Mouse (Mus musculus): ENCODE data around the gene Atpif1. TPM values are rescaled to one million over a fixed set of nuclear protein-coding genes. Genes with fewer than 3 reads are reported as not detected.

The Atpif1 gene
- polyA plus RNA-seq, 1 experiment from 2014 or later, result 799 TPM

DNA sequence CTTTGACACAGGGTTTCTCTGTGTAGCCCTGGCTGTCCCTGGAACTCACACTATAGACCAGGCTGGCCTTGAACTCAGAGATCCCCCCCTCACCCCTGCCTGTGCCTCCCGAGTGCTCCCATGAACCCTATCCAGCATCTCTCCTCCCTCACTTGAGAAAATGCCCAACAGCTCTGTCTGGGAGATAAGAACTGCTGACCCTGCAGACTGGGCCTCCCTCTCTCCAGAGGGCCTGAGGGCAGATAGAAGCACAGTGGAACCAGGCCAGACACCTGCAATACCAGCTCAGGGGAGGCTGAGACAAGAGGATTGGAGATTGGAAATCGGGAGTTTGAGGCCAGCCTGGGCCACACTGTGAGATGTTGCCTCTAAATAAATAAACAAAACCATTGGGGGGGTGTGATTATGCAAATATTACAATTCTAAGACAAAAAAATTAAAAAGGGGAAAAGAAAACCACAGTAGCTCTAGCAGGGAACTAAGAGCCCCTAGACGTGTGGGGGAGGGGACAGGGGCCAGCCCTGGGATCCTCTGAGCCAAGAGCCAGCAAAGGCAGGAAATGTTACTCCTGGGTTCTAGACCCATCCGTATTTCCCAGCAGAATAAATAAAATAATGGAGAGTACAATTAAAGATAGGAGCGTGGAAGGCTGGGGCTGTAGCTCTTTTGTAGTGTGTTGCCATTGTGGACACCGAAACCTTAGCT, 28.3 kb downstream of the Atpif1 start:
- Histone ChIP-seq H3K4me1 (peaks cover 11% of the 10 kb centered on the region), H3K9ac (no peak overlapping the region), H3K27me3 (no peaks in the 10 kb centered on the region), H3K9me3 (no peaks in the 10 kb centered on the region), H3K4me2 (no peak overlapping the region), H3K27ac (no peak overlapping the region), H3K36me3 (no peaks in the 10 kb centered on the region; the same call in 1 of the 2 replicates), H3K4me3 (no peak overlapping the region)
- 68% methylated on average over 6 of the region's 6 CpGs for WGBS
- ATAC-seq (ENCODE audit: insufficient number of reproducible peaks, low FRiP score, low TSS enrichment, low read depth), result no peak

DNA sequence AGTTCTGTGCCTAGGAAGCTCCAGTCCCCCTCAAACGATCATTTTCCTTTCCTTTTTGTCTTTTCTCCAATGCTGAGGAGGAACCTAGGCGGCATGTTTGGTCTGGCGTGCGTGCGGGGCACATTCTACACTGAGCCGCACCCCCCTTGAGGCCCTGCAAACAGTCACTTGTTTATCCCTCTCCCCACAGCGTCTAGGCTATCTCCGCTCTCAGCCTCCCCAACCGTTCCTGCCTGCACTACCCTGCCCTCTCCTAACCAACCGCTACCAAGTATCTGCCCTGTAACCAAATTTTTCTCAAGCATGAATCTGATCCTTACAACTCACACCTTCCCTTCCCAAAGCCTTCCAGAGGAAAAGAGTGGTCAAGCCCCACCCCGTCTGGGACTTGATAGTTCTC, 30.1 kb downstream of the Atpif1 start:
- Histone ChIP-seq H3K27me3 (no peaks in the 10 kb centered on the region), H3K36me3 (peaks cover 8% of the 10 kb centered on the region), H3K4me3 (no peak overlapping the region), H3K9me3 (no peaks in the 10 kb centered on the region), H3K9ac (no peak overlapping the region), H3K27ac (no peak overlapping the region), H3K4me2 (no peak overlapping the region), H3K4me1 (peaks cover 2% of the 10 kb centered on the region; the same call in 1 of the 2 replicates)
- 83% methylated on average over 11 of the region's 11 CpGs for WGBS
- no peak for ATAC-seq (ENCODE audit: insufficient number of reproducible peaks, low FRiP score, low TSS enrichment, low read depth)

DNA sequence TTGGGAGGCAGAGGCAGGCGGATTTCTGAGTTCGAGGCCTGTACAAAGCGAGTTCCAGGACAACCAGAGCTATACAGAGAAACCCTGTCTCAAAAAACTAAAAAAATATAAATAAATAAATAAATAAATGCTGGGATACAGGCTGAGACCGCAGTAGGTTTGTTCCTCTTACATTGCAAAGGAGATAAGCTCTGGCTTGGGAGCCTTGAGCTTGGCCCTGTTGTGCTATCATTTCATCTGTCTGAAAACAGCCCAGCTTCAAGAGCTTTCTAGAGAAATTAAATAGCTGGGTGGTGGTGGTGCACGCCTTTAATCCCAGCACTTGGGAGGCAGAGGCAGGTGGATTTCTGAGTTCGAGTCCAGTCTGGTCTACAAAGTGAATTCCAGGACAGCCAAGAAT, 31.8 kb downstream of the Atpif1 start:
- H3K36me3 ChIP-seq, result peaks cover 25% of the 10 kb centered on the region
- no peaks in the 10 kb centered on the region for H3K27me3 ChIP-seq
- no peak overlapping the region for H3K4me2 ChIP-seq
- H3K4me3 ChIP-seq, result no peak overlapping the region
- no peak for ATAC-seq (ENCODE audit: insufficient number of reproducible peaks, low FRiP score, low TSS enrichment, low read depth)
- H3K4me1 ChIP-seq, result peaks cover 2% of the 10 kb centered on the region; the same call in 1 of the 2 replicates
- H3K9me3 ChIP-seq, result no peaks in the 10 kb centered on the region
- H3K27ac ChIP-seq, result no peak overlapping the region
- H3K9ac ChIP-seq, result no peak overlapping the region
- 92% methylated on average over 6 of the region's 6 CpGs for WGBS

DNA sequence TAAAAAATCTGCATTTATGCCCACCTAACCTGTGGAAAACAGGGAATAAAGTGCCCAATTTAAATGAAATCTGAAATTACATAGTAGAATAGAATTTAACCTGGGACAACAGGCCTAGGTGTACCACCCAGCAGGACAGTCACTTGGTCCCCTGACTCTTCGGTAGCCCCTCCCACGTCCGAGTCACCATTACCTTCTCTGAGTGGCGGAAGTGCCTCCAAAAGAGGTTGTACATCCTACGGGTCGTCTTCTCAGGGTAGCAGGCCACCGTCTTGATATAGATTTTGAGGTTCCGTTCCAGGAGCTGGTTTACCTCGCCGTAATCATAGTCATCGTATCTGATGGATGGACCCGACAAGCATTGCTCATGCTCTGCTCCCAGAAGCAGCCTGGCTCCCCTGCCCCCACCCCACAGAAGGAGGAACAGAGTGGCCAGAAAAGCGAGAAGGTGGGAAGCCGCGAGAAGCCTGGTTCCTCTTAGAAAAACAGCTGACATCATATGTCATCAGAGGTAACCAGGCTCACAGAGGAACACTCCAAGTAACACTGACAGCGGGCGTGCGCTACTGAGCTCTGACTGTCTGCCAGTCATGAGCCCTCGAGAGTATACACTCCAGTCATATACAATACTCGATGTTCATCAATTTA, 39.1 kb downstream of the Atpif1 start:
- H3K4me2 ChIP-seq, result no peak overlapping the region
- H3K27me3 ChIP-seq, result no peaks in the 10 kb centered on the region
- 81% methylated on average over 20 of the region's 20 CpGs for WGBS
- H3K36me3 ChIP-seq, result peaks cover 47% of the 10 kb centered on the region
- ATAC-seq (ENCODE audit: insufficient number of reproducible peaks, low FRiP score, low TSS enrichment, low read depth), result no peak
- H3K9ac ChIP-seq, result no peak overlapping the region
- 0 out of 2 replicates have a peak, but pooled peaks cover under 1% of the 10 kb centered on the region for H3K4me1 ChIP-seq
- H3K4me3 ChIP-seq, result no peak overlapping the region
- no peak overlapping the region for H3K27ac ChIP-seq
- no peaks in the 10 kb centered on the region for H3K9me3 ChIP-seq

DNA sequence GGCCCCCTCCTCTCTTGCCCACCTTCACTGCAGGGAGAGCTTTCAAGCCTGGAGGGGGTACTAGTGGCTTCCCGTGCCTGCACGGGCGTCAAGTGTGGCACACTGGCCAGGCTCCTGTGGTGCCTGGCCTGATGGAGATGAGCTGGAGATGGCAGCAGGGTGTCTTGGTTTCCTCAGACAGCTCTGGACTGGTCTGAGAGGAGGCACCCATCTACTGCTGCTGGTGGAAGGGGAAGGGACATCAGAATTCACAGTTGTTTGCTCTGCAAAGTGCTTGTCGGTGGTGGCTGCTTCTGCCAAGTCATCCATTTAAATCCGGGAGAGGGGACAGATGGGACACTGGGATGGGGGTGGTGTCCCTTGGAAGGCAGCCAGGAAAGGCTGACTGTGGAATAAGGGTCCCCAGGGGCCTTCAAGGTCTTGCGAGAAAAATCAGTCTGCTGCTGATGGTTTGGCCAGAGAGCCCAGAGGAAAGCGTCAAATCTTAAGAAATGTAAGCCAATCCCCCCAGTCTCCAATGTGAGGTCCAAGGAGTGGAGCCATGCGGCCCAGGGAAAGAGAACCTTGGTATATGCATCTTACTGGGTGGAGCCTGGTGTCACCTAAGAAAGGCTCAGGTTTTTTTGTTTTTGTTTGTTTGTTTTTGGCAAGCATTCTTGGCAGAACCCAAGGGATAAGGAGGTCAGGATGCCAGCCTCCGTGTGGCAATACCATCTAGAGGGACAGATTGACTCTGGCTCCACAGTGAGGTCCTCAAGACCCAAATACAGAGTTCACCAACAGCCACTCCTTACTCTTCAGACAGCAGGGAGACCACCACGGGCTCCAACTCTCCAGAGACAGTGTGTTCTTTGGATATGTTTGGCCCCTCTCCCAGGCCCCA, 41.0 kb downstream of the Atpif1 start:
- Histone ChIP-seq H3K9ac (no peak overlapping the region), H3K4me3 (no peak overlapping the region), H3K27ac (no peak overlapping the region), H3K4me2 (no peak overlapping the region), H3K36me3 (peaks cover 30% of the 10 kb centered on the region), H3K9me3 (no peaks in the 10 kb centered on the region), H3K27me3 (no peaks in the 10 kb centered on the region), H3K4me1 (0 out of 2 replicates have a peak, but pooled peaks cover 3% of the 10 kb centered on the region)
- ATAC-seq (ENCODE audit: insufficient number of reproducible peaks, low FRiP score, low TSS enrichment, low read depth), result no peak
- 68% methylated on average over 10 of the region's 10 CpGs for WGBS

DNA sequence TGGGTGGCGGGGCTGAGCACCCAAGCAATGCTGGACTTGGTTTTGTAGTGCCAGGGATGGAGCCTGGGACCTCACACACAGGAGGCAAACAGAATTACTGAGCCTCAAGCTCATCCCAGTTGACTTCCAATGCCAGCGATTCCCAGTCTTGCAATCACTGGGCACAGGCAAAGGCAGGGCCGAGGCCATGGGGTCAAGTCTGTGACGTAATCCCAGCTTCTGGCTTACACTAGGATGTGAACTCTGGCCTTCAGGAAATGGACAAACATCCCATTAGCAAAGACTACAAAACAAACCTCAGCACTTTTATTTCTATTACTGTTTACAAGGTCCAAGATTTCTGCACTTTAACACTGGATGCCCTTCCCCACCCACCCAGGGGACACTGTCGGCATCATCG, 41.7 kb downstream of the Atpif1 start:
- no peak for ATAC-seq (ENCODE audit: insufficient number of reproducible peaks, low FRiP score, low TSS enrichment, low read depth)
- peaks cover 24% of the 10 kb centered on the region for H3K36me3 ChIP-seq
- H3K4me3 ChIP-seq, result no peak overlapping the region
- no peaks in the 10 kb centered on the region for H3K27me3 ChIP-seq
- no peak overlapping the region for H3K27ac ChIP-seq
- 81% methylated on average over 6 of the region's 6 CpGs for WGBS
- no peaks in the 10 kb centered on the region for H3K9me3 ChIP-seq
- H3K9ac ChIP-seq, result no peak overlapping the region
- H3K4me1 ChIP-seq, result 0 out of 2 replicates have a peak, but pooled peaks cover 3% of the 10 kb centered on the region
- H3K4me2 ChIP-seq, result no peak overlapping the region

DNA sequence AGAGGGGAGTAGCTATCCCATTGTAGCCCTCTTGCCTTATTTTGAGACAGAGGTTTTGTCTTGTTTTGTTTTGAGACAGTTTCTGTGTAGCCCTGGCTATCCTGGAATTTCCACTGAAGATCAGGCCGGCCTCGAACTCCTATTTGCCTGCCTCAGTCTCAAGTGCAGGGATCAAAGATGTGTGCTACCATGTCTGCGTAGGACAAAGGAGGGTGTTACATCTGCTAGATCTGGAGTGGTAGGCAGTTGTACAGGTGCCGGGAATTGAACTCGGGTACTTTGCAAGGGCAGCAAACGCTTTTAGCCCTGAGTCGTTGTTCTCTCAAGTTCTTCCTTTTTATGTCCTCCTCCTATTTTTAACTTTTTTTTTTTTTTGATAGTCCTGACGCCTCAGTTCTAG, 42.4 kb downstream of the Atpif1 start:
- no peak overlapping the region for H3K4me2 ChIP-seq
- 0 out of 2 replicates have a peak, but pooled peaks cover 3% of the 10 kb centered on the region for H3K4me1 ChIP-seq
- H3K9ac ChIP-seq, result no peak overlapping the region
- ATAC-seq (ENCODE audit: insufficient number of reproducible peaks, low FRiP score, low TSS enrichment, low read depth), result no peak
- H3K4me3 ChIP-seq, result no peak overlapping the region
- H3K36me3 ChIP-seq, result peaks cover 22% of the 10 kb centered on the region
- no peaks in the 10 kb centered on the region for H3K27me3 ChIP-seq
- no peaks in the 10 kb centered on the region for H3K9me3 ChIP-seq
- WGBS, result 93% methylated on average over 8 of the region's 8 CpGs
- no peak overlapping the region for H3K27ac ChIP-seq

DNA sequence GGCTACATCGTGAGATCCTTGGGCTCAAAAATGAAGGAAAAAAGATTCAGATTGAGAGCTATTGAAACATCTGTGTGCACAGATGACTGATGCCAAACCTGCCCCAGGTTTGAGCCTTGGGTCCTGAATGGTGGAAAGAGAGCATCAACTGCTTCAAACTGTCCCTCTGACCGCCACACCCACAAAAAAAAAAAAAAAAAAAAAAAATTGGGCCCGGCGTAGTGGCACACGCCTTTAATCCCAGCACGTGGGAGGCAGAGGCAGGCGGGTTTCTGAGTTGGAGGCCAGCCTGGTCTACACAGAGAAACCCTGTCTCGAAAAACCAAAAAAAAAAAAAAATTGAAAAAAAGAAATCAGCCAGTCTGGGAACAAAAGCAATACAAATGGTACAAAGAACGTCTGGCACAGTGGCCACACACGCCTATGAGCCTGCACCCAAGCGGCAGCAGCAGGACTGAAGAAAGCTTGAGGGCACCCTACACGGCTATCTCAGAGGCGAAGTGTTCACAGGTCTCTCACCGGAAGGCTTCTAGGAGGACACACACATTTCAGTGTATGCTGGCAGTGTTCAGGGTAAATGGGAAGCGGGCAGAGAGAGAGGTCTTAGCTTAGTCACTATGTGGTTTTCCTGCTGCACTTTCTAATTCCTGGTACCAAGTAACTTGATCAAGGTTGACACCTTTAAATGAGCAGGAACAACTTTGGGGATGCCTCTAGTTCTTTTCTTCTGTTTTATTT, 43.0 kb downstream of the Atpif1 start:
- H3K4me3 ChIP-seq, result no peak overlapping the region
- no peak overlapping the region for H3K9ac ChIP-seq
- no peak overlapping the region for H3K27ac ChIP-seq
- H3K9me3 ChIP-seq, result no peaks in the 10 kb centered on the region
- 0 out of 2 replicates have a peak, but pooled peaks cover 3% of the 10 kb centered on the region for H3K4me1 ChIP-seq
- no peaks in the 10 kb centered on the region for H3K27me3 ChIP-seq
- no peak for ATAC-seq (ENCODE audit: insufficient number of reproducible peaks, low FRiP score, low TSS enrichment, low read depth)
- WGBS, result 93% methylated on average over 15 of the region's 15 CpGs
- no peak overlapping the region for H3K4me2 ChIP-seq
- peaks cover 18% of the 10 kb centered on the region for H3K36me3 ChIP-seq

DNA sequence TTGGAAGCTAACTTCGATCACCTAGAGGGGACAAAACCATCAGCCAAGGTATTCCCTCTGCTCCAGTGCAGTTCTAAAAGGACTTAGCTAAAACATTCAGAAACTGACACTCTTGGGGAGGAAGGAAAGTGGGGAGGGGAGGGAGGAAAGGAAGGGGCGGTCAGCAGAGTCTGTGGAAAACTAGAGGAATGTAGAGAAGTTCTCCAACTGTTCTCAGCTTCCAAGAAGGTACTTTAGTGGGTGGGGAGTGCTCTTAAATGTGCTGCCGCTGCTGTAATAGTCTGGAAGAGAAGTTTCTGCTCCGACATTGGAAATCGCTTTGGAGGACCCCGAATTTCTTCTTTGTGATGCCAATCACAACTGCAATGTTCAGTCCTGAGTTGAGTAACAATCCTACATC, 44.5 kb downstream of the Atpif1 start:
- no peak overlapping the region for H3K4me3 ChIP-seq
- no peak for ATAC-seq (ENCODE audit: insufficient number of reproducible peaks, low FRiP score, low TSS enrichment, low read depth)
- no peak overlapping the region for H3K9ac ChIP-seq
- 56% methylated on average over 6 of the region's 6 CpGs for WGBS
- H3K4me1 ChIP-seq, result 0 out of 2 replicates have a peak, but pooled peaks cover 3% of the 10 kb centered on the region
- H3K27ac ChIP-seq, result no peak overlapping the region
- peaks cover 12% of the 10 kb centered on the region for H3K36me3 ChIP-seq
- no peak overlapping the region for H3K4me2 ChIP-seq
- H3K9me3 ChIP-seq, result no peaks in the 10 kb centered on the region
- H3K27me3 ChIP-seq, result no peaks in the 10 kb centered on the region

DNA sequence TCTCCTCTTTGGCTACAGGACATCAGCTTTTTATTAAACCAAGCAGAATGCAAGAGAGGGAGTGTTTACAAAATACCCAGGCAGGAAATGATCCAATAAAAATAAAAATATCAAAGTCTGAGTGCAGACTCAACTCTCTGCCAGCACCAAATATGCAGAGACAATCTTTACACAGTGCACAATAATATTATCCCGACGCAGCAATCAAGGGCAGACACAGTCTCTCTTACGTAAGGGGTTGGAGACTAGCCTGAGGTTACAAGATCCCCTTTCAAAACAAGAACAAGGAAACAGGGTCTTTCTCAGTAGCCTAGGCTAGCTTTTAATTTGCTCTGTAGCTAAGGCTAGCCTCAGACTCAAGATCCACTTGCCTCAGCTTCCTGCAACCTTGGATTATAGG, 44.9 kb downstream of the Atpif1 start:
- peaks cover 10% of the 10 kb centered on the region for H3K36me3 ChIP-seq
- no peaks in the 10 kb centered on the region for H3K9me3 ChIP-seq
- H3K4me2 ChIP-seq, result no peak overlapping the region
- no peaks in the 10 kb centered on the region for H3K27me3 ChIP-seq
- H3K4me1 ChIP-seq, result 0 out of 2 replicates have a peak, but pooled peaks cover 3% of the 10 kb centered on the region
- no peak for ATAC-seq (ENCODE audit: insufficient number of reproducible peaks, low FRiP score, low TSS enrichment, low read depth)
- no peak overlapping the region for H3K9ac ChIP-seq
- whole genome bisulfite sequencing, result 48% methylated on average over 3 of the region's 3 CpGs
- H3K27ac ChIP-seq, result no peak overlapping the region
- no peak overlapping the region for H3K4me3 ChIP-seq

DNA sequence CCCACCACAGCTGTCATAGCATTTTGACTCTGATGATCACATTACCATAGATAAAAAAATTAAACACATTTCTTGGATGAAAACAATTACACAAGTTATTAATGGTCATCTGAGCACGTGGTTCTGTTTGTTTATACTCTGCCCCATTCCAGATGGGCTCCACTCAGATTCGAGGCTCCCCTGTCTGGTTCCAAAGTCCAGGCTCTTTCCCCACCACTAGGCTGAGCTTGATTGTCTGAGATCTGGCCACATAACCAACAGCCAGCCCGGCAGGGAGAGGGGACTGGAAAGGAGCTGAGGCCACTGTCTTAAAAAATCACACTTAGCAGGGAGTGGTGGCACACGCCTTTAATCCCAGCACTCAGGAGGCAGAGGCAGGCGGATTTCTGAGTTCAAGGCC, 48.6 kb downstream of the Atpif1 start:
- no peak overlapping the region for H3K4me3 ChIP-seq
- no peak for ATAC-seq (ENCODE audit: insufficient number of reproducible peaks, low FRiP score, low TSS enrichment, low read depth)
- WGBS, result 70% methylated on average over 5 of the region's 5 CpGs
- H3K9ac ChIP-seq, result no peak overlapping the region
- no peak overlapping the region for H3K4me2 ChIP-seq
- H3K36me3 ChIP-seq, result no peaks in the 10 kb centered on the region
- H3K27ac ChIP-seq, result no peak overlapping the region
- 0 out of 2 replicates have a peak, but pooled peaks cover 3% of the 10 kb centered on the region for H3K4me1 ChIP-seq
- H3K27me3 ChIP-seq, result no peaks in the 10 kb centered on the region
- no peaks in the 10 kb centered on the region for H3K9me3 ChIP-seq
